Mouse (Mus musculus) forebrain, embryonic 16.5 days (tissue): ENCODE measurements around the gene Lamc2. TPM values are rescaled to one million over a fixed set of nuclear protein-coding genes. Genes with fewer than 3 reads are reported as not detected.

Experiments
- ATAC-seq: fragments of 200-750 bp; cut with Nextera tagmentation; 2 replicates; pipeline ENCODE4 v1.8.0; 2017; ENCODE audit warnings: mild to moderate bottlenecking, moderate library complexity
- H3K27ac ChIP-seq: fragments of 300-500 bp; sonication (generic); 2 replicates; pipeline ENCODE4 v1.5.1; 2014; ENCODE audit warnings: low read length, control low read depth
- H3K27me3 ChIP-seq: fragments of 300-500 bp; sonication (generic); replicated peaks from 2 replicates; pipeline ENCODE4 v1.6.1; 2014; ENCODE audit warnings: low read length; ENCODE audit not compliant: control insufficient read depth, insufficient read depth
- H3K36me3 ChIP-seq: fragments of 300-500 bp; sonication (generic); 2 replicates; pipeline ENCODE4 v1.6.1; 2014; ENCODE audit not compliant: control insufficient read depth, insufficient read depth
- H3K4me1 ChIP-seq: fragments of 300-500 bp; sonication (generic); replicated peaks from 2 replicates; pipeline ENCODE4 v1.6.1; 2014; ENCODE audit warnings: low read length; ENCODE audit not compliant: control insufficient read depth, insufficient read depth
- H3K4me2 ChIP-seq: fragments of 300-500 bp; sonication (generic); 2 replicates; pipeline ENCODE4 v1.6.1; 2014; ENCODE audit warnings: mild to moderate bottlenecking, low read length, control low read depth
- H3K4me3 ChIP-seq: fragments of 300-500 bp; sonication (generic); replicated peaks from 2 replicates; pipeline ENCODE4 v1.5.1; 2014; ENCODE audit warnings: mild to moderate bottlenecking, low read length, control low read depth
- H3K9ac ChIP-seq: fragments of 300-500 bp; sonication (generic); replicated peaks from 2 replicates; pipeline ENCODE4 v1.6.1; 2014; ENCODE audit warnings: low read depth, low read length, control low read depth
- H3K9me3 ChIP-seq: fragments of 300-500 bp; sonication (generic); 2 replicates; pipeline ENCODE4 v1.6.1; 2016; ENCODE audit warnings: low read length; ENCODE audit not compliant: control insufficient read depth
- WGBS: fragments of 180-500 bp; shearing (Covaris S2); extraction: QIAGEN DNeasy Blood & Tissue Kit; methylation state at CpG from one replicate; pipeline ENCODE4 v1.1.7; 2014; 5-methylcytosine and 5-hydroxymethylcytosine counted together
- polyA plus RNA-seq: library from polyadenylated mRNA; unstranded; fragments of >200 nt; fragmentation: Nextera tagmentation; extraction: Ambion mirVana; gene quantifications from 2 replicates; pipeline ENCODE4 v1.2.1, GENCODE M21; 2015

Gene Lamc2
- polyA plus RNA-seq, 1 experiment from 2014 or later = 2.0 TPM

DNA sequence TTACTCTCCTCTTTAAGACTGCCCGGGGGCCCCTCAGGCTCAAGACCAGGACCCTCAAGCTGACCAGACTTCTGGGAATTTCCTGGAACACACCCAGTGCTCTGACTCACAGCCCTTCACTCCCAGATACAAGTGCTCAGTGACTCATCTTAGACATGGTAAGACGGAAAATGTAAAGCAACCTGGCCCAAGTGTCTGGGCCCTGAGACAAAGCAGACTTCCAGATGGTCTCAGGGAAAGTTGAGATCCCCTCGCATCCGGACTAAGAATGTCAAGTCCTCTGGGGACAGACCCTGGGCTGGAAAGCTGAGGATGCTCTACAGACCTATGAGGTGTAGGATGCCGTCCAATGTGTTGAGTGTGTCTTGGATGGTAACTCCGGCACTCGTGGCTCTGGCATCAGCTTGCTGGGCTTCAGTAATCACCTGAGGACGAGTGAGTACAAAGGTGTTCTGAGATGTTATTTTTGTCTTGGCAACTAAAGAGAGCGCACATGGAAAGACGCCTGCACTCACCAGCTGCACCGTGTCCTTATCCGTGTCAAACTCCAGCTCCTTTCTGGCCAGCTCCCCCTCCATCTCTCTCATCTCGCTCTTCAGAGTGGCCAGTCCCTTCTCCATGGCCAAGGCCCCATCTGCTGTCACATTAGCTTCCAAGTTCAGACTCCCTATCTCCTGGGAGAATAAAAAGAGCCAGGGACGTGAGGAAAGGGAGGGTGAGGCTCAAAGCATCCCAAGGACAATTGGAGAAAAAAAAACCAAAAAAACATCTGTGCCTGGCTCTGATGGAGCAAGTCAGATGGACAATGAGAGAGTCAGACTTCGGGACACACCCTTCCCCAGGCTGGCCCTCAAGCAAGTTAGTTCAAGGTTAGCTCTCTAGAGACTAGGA is 59.5 kb downstream of the Lamc2 start:
- Histone ChIP-seq H3K4me2 (no peak overlapping the region), H3K27ac (no peak overlapping the region), H3K4me3 (no peak overlapping the region), H3K27me3 (no peaks in the 10 kb centered on the region), H3K9ac (no peak overlapping the region), H3K9me3 (no peaks in the 10 kb centered on the region), H3K4me1 (no peaks in the 10 kb centered on the region), H3K36me3 (no peaks in the 10 kb centered on the region)
- ATAC-seq = no peak
- 89% methylated on average over 15 of the region's 15 CpGs for WGBS

DNA sequence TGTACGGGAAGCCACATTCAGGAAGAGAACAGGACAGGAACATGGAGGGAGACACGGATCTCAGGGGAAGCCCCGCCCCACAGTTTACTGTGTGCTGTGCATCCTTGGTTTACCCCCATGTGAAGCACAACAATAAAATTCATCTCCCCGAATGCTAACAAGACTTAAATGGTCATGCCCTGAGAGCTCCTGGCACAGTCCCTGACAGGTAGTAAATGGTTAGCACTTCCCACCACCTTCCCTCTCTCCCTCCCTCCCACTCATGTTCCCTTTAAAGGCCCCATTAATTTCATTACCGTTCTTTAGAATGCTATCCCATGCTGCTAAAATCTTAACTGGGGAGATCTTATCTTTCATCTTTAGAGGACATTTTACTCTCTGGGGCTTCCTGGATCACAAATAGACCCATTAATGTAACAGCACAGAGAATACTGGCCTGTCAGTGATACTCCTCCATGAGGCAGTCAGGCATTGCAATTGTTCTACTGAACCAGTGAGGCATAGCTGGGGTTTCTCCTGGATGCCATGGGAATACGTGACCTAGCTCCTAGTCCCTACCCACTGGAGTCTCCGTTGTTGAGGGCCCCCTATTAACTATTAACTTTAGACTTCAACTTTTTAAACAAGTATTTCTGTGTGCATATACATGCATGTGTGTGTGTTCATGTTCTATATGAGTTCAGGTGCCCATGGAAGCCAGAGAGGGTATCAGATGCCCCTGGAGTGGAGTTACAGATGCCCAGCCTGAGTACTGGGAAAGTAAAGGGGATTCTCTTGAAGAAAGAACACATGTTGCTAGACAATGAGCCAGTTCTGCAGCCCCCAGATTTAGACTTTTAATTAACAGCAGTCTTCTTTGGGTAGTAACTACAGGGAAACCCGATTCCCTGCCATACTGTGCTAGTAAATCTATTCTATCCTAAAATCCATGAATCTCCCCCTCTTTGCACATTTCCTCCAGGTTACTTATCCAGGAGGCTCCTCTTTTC is 60.7 kb downstream of the Lamc2 start:
- H3K27ac ChIP-seq = no peak overlapping the region
- H3K27me3 ChIP-seq = no peaks in the 10 kb centered on the region
- no peak overlapping the region for H3K9ac ChIP-seq
- WGBS = 78% methylated on average over 8 of the region's 8 CpGs
- no peaks in the 10 kb centered on the region for H3K36me3 ChIP-seq
- no peak overlapping the region for H3K4me2 ChIP-seq
- ATAC-seq = no peak
- no peak overlapping the region for H3K4me3 ChIP-seq
- H3K4me1 ChIP-seq = no peaks in the 10 kb centered on the region
- H3K9me3 ChIP-seq = no peaks in the 10 kb centered on the region

GRCm38 (mm10) chr1:153124502-153124901 is 61.7 kb downstream of the Lamc2 start:
- no peaks in the 10 kb centered on the region for H3K9me3 ChIP-seq
- H3K4me1 ChIP-seq = no peaks in the 10 kb centered on the region
- H3K9ac ChIP-seq = no peak overlapping the region
- no peaks in the 10 kb centered on the region for H3K36me3 ChIP-seq
- H3K27ac ChIP-seq = no peak overlapping the region
- no peak overlapping the region for H3K4me3 ChIP-seq
- H3K4me2 ChIP-seq = no peak overlapping the region
- 93% methylated on average over 5 of the region's 5 CpGs for WGBS
- ATAC-seq = no peak
- no peaks in the 10 kb centered on the region for H3K27me3 ChIP-seq

- Histone ChIP-seq H3K4me1 (no peaks in the 10 kb centered on the region), H3K4me3 (no peak overlapping the region), H3K27me3 (no peaks in the 10 kb centered on the region), H3K9me3 (no peaks in the 10 kb centered on the region), H3K36me3 (no peaks in the 10 kb centered on the region), H3K9ac (no peak overlapping the region), H3K27ac (no peak overlapping the region), H3K4me2 (no peak overlapping the region)
- WGBS = 90% methylated on average over 4 of the region's 4 CpGs
- no peak for ATAC-seq
Measured at GRCm38 (mm10) chr1:153122764-153123163, 63.5 kb downstream of the Lamc2 start.

- H3K4me3 ChIP-seq = no peak overlapping the region
- H3K9ac ChIP-seq = no peak overlapping the region
- H3K36me3 ChIP-seq = no peaks in the 10 kb centered on the region
- no peaks in the 10 kb centered on the region for H3K4me1 ChIP-seq
- H3K27me3 ChIP-seq = no peaks in the 10 kb centered on the region
- no peak overlapping the region for H3K4me2 ChIP-seq
- ATAC-seq = no peak
- no peak overlapping the region for H3K27ac ChIP-seq
- 91% methylated on average over 5 of the region's 5 CpGs for WGBS
- no peaks in the 10 kb centered on the region for H3K9me3 ChIP-seq
Measured at GRCm38 (mm10) chr1:153121320-153121719, 64.9 kb downstream of the Lamc2 start.

- Histone ChIP-seq H3K36me3 (no peaks in the 10 kb centered on the region; the same call in 1 of the 2 replicates), H3K9ac (no peak overlapping the region), H3K4me2 (no peak overlapping the region), H3K4me1 (no peaks in the 10 kb centered on the region), H3K27me3 (no peaks in the 10 kb centered on the region), H3K27ac (no peak overlapping the region), H3K4me3 (no peak overlapping the region), H3K9me3 (no peaks in the 10 kb centered on the region)
- 73% methylated on average over 6 of the region's 6 CpGs for WGBS
- ATAC-seq = no peak
Measured at GRCm38 (mm10) chr1:153120544-153120943, 65.7 kb downstream of the Lamc2 start.

DNA sequence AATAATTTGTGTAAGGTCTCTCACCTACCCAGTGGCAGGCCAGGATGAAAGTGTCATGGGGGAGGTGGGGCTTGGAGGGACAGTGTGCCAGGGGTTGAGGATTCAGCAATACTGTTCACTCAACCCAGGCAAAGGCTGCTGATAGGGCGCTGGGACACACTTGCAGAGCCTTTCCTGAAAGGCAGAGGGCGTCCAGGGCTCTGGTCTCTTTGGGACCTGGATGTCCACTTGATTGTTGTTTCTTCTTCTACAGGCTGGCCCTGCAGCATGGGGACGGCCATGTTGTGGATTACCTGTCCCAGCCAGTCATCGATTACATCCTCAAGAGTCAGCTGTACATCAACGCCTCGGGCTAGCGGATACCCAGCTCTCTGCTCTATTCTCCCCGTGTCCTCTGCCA is 70.9 kb downstream of the Lamc2 start:
- Histone ChIP-seq H3K4me2 (no peak overlapping the region), H3K36me3 (peaks cover 15% of the 10 kb centered on the region), H3K4me3 (no peak overlapping the region), H3K9ac (no peak overlapping the region), H3K27me3 (no peaks in the 10 kb centered on the region), H3K4me1 (no peaks in the 10 kb centered on the region), H3K9me3 (no peaks in the 10 kb centered on the region), H3K27ac (no peak overlapping the region)
- 91% methylated on average over 8 of the region's 8 CpGs for WGBS
- no peak for ATAC-seq

DNA sequence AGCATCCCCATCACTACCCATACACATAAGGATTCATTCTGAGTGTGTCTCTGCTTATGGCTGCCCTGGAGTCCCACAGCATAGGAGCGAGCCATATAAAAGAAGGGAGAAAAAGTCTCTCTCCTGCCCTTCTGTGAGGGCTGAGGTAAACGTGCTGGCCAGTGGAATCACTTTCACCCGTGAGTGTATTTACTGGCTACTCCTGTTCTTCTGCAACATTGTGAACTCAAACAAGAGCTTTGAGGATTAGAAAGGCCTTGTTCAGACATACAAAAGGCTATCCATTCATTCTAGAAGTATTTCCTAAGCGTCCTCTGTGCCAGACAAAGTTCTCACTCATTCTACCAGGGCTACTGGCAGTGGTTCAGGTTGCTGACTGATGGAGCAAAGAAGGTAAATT is 74.7 kb downstream of the Lamc2 start:
- WGBS = 30% methylated on average over 4 of the region's 4 CpGs
- no peak for ATAC-seq
- H3K9me3 ChIP-seq = no peaks in the 10 kb centered on the region
- H3K4me2 ChIP-seq = no peak overlapping the region
- no peak overlapping the region for H3K4me3 ChIP-seq
- H3K36me3 ChIP-seq = peaks cover 15% of the 10 kb centered on the region
- H3K27me3 ChIP-seq = no peaks in the 10 kb centered on the region
- H3K9ac ChIP-seq = no peak overlapping the region
- peaks cover 5% of the 10 kb centered on the region for H3K4me1 ChIP-seq
- H3K27ac ChIP-seq = no peak overlapping the region

DNA sequence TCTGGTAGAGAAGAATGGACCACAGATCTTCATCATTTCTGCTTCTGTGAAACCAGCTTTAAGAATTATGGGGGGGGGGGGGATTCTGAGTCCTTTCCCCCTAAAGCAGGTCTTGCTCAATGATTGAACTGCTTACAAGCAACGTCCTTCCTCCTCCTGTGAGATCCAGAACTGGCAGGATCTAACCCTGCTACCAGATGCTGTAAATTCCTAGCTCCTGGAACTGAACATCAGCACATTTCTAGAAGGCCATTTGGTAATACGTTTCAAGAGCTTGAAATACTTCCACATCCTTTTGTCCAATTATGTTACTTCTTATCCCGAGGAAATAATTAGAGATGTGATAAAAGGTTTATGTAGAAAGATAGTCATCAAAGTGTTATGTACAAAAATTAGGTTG is 76.4 kb downstream of the Lamc2 start:
- H3K4me3 ChIP-seq = no peak overlapping the region
- no peak overlapping the region for H3K27ac ChIP-seq
- WGBS = 76% methylated on average over 3 of the region's 3 CpGs

More for the DNA sequence above, 76.4 kb downstream of the Lamc2 start:
- H3K9me3 ChIP-seq = no peaks in the 10 kb centered on the region
- H3K4me1 ChIP-seq = peaks cover 5% of the 10 kb centered on the region
- peaks cover 15% of the 10 kb centered on the region for H3K36me3 ChIP-seq
- no peaks in the 10 kb centered on the region for H3K27me3 ChIP-seq
- H3K9ac ChIP-seq = no peak overlapping the region
- ATAC-seq = no peak
- H3K4me2 ChIP-seq = no peak overlapping the region
